Mouse (Mus musculus): ENCODE data around the gene Pcbp4. TPM values are rescaled to one million over a fixed set of nuclear protein-coding genes. Genes with fewer than 3 reads are reported as not detected.

Pcbp4 gene
- total RNA-seq, 2 experiments from 2014 or later = 161 to 166 TPM

DNA sequence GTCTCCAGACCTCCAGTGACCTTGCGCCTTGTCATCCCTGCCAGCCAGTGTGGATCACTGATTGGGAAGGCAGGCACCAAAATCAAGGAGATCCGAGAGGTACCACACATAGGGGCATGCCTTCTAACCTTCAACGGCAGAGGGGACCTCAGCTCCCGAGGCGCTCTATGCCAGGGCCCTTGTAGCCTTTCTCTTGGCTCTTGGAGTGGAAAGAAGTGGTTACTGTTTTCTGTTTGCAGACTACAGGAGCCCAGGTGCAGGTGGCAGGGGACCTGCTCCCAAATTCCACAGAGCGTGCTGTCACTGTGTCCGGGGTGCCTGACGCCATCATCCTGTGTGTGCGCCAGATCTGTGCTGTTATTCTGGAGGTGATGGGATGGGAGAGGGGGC lies 7.9 kb downstream of the Pcbp4 start:
- no peak for DNase-seq (ENCODE audit: low spot score in 2 of 2)
- intact Hi-C loops (cut with DNase I) = no loop called here

DNA sequence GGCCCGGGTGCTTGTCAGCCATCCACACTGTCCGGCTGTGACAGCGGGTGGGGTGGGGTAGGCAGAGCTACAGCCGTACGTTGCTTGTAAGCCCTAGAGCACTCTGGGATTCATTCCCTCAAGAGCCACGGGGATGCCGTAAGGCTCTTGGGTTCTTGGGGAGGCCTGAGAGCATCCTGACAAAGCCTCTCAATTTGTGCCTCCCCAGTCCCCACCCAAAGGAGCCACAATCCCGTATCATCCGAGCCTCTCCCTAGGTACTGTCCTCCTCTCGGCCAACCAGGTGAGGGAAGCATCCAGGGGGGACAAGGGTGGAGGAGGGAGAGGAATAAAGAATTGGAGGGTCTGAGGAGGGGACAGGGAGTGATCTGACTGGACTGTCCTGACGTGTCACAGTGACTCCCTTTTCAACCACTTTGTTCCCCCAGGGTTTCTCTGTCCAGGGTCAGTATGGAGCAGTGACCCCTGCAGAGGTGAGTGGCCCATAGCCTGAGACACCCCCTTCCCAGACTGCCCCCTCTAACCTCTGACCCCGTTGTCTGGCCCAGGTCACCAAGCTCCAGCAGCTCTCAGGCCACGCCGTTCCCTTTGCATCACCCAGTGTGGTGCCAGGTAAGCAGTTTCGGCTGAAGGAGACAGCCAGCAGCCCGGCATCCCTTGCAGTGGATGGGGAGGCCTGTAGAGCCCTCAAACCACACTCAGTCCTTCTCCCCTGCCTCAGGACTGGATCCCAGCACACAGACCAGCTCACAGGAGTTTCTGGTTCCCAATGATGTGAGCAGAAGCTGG lies 8.7 kb downstream of the Pcbp4 start:
- intact Hi-C loops (cut with DNase I) = no loop called here

DNA sequence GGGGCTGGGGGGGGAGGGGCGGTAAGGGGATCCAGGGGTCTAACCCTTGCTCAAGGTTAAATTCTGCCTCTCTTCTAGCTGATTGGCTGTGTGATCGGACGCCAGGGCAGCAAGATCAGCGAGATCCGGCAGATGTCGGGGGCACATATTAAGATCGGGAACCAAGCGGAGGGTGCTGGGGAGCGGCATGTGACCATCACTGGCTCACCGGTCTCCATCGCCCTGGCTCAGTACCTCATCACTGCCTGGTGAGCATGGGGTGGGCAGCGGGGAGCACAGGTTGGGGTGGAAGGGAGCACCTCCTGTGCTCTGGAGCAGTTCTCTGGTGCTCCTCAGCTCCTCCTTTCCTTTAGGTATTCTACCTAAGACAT lies 9.3 kb downstream of the Pcbp4 start:
- intact Hi-C loops (cut with DNase I) = no loop called here
- no peak for DNase-seq (ENCODE audit: low spot score in 2 of 2)

More for the DNA sequence above, 8.7 kb downstream of the Pcbp4 start:
- no peak for DNase-seq (ENCODE audit: low spot score in 2 of 2)

DNA sequence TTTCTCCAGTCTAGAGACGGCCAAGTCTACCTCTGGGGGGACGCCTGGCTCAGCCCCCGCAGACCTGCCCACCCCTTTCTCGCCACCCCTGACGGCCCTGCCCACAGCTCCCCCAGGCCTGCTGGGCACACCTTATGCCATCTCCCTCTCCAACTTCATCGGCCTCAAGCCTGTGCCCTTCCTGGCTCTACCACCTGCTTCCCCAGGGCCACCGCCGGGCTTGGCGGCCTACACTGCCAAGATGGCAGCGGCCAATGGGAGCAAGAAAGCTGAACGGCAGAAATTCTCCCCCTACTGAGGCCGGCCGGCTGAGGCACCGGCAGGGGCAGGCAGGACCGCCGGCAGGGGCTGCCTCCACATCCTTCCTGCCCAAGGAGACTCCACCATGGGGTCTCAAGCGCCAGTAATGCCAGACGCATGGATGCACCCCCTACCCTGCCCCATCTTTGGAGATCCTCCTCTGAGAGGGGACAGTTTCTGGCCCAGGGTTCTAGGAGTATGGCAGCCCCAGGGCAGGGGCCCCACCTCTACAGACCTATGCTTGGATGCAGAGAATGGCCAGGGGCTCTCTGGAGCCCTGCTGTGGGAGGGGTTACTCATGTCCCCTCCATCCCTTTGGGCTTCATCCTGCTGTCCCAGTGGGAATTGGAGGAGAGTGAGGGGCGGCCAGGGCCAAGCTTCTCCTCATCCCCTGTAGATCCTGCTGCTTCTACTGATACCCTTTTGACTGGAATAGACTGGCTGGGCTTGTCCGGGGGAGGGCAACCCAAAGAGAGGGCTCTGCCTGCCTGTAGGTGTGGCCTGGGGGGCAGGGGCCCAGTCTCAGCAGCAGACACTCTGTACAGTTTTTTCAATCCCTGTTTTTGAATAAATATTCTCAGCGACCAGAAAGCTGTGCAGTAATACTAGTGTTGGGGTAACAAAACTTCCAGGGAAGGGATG lies 10.3 kb downstream of the Pcbp4 start:
- intact Hi-C loops (cut with DNase I) = no loop called here
- no peak for DNase-seq (ENCODE audit: low spot score in 2 of 2)

DNA sequence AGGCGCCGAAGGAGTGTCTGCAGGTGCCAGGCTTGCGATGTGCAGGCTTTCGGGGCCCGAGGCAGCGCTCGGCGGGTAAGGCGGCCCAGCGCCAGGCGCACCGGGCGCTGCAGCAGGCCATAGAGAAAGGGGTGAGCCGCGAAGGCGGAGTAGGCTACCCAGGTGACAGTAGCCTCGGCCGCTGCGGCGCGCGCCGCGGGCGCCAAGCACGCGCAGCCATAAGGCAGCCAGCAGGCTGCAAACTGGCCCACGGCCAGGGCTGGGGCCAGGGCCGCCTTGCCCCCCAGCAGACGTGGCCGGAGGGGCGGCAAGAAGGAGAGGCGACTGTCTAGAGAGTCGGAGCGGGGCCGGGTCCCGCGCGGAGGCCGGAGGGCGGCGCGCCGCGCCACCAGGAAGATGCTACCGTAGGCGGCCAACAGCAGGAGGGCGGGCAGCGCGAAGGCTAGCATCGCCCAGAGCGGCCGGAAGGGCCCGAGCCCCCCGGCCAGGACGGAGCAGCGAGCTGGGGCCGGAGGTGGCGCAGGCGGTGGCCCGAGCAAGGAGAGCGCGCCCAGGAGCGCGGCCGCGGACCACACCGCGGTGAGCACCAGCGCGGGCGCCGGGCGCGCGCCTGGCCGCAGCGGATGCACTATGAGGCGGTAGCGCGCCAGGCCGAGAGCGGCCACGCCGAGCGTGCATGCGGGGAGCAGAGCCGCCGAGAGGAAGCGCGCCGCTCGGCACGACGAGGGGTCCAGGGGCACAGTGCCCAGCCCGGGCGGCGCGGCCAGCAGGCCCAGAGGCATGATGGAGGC lies 11.9 kb downstream of the Pcbp4 start:
- peak; percentile 78 to 85 for DNase-seq (ENCODE audit: low spot score in 2 of 2)
- intact Hi-C loops (cut with DNase I) = no loop called here

DNA sequence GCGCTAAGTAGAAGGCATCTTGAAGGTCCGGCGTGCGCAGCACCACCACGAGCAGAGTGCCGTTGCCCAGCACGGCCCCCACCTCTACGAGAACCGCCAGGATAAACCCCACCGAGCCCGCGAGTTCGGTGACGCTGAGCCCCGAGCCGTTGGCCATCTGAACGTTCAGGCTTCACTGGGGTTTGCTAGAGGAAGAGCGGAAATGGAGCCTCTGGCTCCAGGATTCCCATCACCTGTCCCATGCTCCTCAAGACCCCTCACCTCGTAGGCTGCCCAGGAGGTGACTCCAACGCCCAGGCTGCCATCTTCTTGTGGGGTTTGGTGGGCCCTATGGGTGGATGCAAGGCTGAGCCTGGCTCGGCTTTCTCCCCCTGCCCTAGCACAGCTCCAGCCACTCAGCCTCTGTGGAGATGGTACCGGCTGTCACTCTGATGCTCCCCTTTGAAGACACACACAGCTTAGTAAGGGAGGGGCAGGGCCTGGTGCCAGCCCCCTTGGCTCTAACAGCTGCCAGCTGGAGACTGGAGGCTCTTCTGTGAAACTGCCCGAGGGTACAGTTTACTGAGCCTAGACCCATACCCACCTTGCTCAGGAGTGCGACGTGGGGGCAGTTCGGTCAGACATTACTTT lies 12.6 kb downstream of the Pcbp4 start, which contains the start of gene Gpr62:
Gpr62 (minus strand) TSS at position 368 of the 630 bp plus-strand sequence.
- intact Hi-C loops (cut with DNase I) = no loop called here
- peak in 1 of 2 experiments; percentile 57 for DNase-seq (ENCODE audit: low spot score in 2 of 2)

DNA sequence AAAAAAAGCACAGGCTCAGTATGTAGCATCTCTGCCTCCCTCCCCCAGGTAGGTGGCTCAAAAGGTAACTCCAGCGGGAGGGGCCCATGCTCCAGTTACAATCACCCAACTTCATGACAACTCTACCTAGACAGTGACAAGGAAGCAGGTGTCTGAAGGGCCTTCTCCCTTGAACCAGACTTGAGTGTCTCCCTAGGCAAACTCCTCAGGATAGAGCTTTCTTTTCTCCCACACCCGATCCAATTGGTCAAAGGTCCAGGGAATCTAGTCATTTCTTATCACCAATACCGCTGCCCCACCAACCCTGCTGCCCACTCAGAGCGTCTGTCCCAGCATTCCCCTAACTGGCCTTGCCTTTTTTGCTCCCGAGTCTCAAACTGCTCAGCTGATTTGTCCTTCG lies 13.6 kb downstream of the Pcbp4 start:
- intact Hi-C loops (cut with DNase I) = no loop called here
- DNase-seq (ENCODE audit: low spot score in 2 of 2) = no peak

DNA sequence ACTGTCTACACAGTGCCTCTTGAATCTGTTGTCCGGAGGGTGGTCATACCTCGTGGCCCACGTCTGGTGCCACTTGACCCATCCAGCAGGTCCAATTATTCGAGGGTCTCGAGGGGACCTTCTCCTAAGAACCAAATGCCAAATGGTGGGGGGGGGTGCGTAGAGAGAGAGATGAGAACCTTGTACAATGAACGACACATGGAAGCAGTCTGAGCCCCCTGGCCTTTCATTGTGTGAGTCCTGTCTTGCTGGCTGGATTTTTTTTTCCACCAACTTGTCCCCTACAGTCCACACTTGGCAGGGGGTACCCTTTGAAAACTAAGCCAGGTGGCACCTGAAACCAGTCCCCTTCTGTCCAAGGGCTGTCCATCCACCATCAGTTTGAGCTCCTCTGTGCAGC lies 14.7 kb downstream of the Pcbp4 start:
- DNase-seq (ENCODE audit: low spot score in 2 of 2) = no peak
- intact Hi-C loops (cut with DNase I) = no loop called here

DNA sequence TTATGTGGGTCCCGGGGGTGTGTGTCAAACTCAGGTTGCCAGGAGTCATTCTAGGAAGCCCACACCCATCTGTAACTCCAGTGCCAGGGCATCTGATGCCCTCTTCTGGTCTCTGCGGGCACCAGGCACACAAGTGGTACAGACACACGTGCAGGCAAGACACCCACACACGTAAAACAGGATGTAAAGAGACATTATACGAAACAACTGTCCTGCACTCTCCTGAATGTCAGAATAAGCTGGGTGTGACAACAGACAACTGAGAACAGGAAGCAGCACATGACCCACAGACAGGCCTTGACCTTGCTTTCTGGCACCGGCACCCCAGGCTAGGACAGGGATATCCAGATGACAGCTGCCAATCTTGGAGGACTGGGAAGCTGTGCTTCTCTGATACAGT lies 16.2 kb downstream of the Pcbp4 start:
- DNase-seq (ENCODE audit: low spot score in 2 of 2) = no peak
- intact Hi-C loops (cut with DNase I) = no loop called here

DNA sequence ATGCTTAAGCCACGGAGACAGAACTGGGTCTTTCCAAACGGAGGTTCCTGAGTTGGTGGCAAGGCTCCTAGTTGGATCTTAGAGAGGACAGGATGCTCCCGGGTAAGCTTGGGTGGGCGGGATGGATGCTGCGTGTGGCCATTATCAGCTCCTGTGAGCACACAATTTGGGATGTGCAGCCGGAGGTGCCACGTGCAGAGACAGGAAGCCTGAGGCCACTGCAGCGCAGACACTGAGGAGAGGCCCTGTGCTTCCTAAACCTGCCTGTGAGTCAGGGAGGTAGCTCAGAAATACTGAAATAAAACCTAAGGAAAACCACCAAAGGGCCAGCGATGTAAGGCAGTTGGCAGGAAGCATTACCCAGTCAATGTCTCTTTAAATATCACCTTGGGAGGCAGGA lies 16.7 kb downstream of the Pcbp4 start:
- DNase-seq (ENCODE audit: low spot score in 2 of 2) = no peak
- intact Hi-C loops (cut with DNase I) = no loop called here

DNA sequence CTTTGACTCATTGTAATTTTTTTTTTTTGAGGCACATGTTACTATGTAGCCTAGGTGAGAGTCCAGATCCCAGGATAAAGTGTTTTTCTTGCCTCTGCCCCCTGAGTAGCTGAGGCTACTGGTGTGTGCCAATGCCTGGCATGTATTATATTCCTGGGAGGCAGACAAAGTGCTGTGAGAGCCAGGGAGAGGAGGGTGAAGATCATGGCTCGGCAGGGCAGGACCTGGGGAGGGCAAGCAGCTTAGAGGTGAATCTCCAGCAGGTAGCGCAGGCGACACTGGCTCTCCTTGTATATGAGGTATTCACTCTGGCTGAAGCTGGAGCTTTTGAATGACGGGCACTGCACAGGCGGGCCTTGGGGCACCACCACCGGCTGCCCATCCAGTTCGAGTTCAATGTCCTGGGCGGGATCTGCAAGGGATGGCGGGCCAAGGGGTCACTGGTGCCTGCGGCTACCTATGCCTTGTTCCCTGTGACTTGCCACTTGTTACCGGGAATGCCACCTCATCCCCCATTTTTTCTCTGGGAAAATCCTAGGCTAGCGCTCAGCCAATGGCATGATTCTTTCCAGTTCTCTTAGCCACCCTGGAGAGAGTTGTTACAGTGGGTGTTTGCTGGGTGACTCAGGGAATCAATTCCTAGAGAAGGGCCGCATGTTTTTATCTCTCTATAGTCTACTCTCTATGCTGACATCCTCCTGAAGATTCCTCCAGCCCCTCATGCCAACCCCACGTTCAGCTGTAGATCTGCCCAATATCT lies 18.1 kb downstream of the Pcbp4 start:
- DNase-seq (ENCODE audit: low spot score in 2 of 2) = peak in 1 of 2 experiments; percentile 50
- intact Hi-C loops (cut with DNase I) = no loop called here

DNA sequence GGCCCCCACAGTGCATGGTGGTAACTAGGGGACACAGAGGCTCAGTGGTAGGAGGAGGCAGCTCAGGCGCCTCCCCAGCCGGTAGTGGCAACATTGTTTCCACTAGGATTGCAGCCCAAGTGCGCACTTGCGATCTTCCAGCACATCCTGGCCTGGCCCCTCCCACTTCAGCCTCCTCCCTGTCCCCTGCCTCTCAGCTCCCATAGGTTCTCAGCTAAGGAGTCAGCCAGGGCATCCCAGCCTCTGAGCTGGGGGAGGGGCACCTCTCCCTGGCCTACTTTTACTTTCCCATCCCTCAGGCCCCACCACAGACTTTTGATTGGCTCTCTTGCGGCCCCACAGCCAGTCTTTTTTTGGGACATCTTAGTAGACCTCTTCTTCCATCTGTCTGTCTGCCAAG lies 18.8 kb downstream of the Pcbp4 start:
- intact Hi-C loops (cut with DNase I) = no loop called here

DNA sequence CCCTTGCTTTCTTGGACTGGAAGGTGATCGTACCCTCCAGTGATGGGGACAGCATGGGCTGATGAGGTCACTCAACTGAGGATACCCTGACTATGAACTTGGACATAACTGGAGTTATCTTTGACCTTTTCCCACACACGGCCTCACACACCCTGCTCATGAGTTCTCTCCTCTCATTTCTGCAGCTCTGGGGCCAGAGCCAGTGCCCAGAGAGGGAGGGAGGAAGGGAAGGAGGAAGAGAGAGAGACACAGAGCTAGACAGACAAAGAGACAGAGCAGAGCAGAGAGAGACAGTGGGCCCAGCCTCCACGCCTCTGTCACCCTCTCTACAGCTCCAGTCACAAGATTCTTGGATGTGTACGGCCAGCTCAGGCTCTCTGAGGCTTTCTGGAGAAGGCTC lies 19.2 kb downstream of the Pcbp4 start:
- no peak for DNase-seq (ENCODE audit: low spot score in 2 of 2)
- intact Hi-C loops (cut with DNase I) = no loop called here

More for the DNA sequence above, 18.8 kb downstream of the Pcbp4 start:
- DNase-seq (ENCODE audit: low spot score in 2 of 2) = peak in 1 of 2 experiments; percentile 59

DNA sequence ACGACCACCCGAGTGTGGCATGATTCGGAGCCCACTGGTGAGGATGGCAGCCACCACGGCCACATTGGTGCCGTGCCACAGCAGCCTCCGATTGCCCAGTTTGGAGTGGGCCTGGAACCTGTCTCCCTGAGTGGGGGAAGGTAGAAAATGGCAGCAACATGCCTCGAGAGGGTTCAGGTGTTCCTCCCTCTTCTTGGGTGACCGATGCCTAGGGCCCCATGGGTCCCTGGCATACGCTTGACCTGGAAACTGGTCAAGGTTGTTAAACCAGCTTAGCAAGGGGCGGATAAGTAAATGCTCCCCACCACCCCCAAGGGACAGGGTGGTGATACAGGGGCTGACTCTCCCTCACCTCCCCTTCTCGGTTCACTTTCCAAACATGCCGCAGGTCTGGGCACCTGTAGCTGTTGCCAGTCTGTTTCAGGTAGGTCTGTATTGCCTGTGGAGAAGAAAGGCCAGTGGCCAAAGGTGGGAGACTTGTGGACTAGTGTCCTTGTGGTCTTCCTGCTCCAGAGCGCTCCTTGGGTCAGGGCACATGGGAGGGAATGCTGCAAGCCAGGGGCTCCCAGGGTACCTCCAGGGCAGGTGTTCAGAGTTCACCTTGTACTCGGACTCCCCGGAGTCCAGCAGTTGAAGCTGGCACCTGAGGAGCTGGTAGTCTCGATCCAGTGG lies 20.1 kb downstream of the Pcbp4 start:
- DNase-seq (ENCODE audit: low spot score in 2 of 2) = no peak
- intact Hi-C loops (cut with DNase I) = no loop called here

DNA sequence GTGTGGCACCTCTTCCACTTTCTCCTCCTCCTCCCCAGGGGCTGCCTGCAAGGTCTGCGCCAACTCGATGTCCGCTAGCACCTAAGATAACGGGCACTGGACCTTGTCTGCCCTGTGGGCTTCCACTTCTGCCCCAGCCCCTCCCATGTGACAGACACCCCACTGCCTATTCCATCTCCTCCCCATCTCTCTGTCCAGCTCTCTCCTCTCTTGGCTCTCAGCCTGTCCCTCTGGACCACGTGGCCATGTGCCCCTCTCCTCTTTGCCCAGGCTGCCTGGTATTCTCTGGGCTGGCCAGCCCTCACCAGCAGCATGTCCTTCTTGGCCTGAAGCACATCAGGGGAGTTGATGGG lies 20.6 kb downstream of the Pcbp4 start:
- no peak for DNase-seq (ENCODE audit: low spot score in 2 of 2)
- intact Hi-C loops (cut with DNase I) = no loop called here

DNA sequence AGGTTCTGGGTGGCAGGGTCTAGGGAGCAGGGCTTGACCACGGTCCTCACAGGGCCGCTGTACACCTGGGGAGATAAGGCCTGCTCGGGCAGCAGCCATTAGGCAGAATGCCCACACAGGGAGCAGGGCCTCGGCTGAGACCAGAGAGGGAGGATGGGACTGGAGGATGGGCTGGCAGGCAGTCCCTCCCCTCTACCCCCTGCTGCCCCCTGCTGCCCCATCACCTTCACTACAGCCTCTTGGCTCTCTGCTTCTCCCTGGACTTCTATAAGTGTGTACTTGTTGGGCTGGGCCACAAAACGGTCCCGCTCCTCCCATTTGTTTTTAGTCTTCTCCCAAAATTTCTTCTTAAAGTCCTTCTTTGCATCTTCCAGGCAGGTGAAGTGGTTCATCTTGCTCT lies 21.4 kb downstream of the Pcbp4 start:
- intact Hi-C loops (cut with DNase I) = no loop called here
- no peak for DNase-seq (ENCODE audit: low spot score in 2 of 2)

DNA sequence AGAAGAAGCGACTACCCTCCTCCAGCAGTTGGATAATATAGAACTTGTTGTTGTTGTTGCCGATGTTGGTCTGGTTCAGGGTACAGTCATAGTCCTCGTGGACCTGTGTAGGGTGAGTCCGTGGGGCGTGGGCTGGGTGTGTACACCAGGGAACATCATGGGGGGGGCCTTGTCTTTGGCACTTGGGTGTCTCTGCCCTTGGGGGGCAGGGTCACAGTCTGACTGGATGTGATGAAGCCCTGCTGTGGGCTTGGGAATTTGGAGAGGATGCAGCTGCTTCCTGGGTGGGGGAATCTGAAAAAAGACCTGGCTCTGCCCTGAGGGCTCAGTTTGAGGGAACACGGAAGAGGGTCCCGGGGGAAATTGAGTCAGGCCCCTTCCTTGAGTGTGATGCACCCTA lies 22.0 kb downstream of the Pcbp4 start:
- intact Hi-C loops (cut with DNase I) = loop anchor here (5.0 kb wide), 1 partner anchor 108 kb away; the partner anchor contains the start of gene Dusp7

DNA sequence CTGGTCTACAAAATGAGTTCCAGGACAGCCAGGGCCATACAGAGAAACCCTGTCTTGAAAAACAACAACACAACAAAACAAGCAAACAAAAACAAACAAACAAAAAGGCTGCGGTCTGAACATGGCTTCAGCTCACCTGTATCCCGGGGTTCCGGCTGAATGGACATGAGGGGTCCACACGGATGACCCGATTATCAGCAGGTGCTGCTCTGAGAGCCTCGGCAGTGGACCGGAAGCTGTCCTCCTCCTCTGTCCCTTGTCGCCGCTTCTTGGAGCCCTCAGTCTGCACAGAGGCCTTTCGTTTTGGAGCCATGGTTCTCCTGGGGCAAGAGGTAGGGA lies 22.5 kb downstream of the Pcbp4 start, which contains the start of gene Rrp9:
Rrp9 (plus strand) TSS at position 301 of the 339 bp plus-strand sequence.
- DNase-seq (ENCODE audit: low spot score in 2 of 2) = no peak
- intact Hi-C loops (cut with DNase I) = loop anchor here (2.0 to 5.0 kb wide), 4 partner anchors 27 to 187 kb away; partner anchors contain the start of genes Dusp7 and Rpl29

More for the DNA sequence above, 22.0 kb downstream of the Pcbp4 start:
- DNase-seq (ENCODE audit: low spot score in 2 of 2) = no peak
